Mouse (Mus musculus) olfactory bulb, adult 2 months (tissue): Measurements from ENCODE around the gene Fkbp2. TPM values are rescaled to one million over a fixed set of nuclear protein-coding genes. Genes with fewer than 3 reads are reported as not detected.

Experiments used
- H3K27ac ChIP-seq: fragments of 200-500 bp; 2 replicates; pipeline ENCODE4 v1.5.1; 2012; ENCODE audit warnings: low read depth, low read length; ENCODE audit not compliant: insufficient read depth
- H3K4me1 ChIP-seq: fragments of 200-500 bp; 2 replicates; pipeline ENCODE4 v1.6.1; 2012; ENCODE audit warnings: low read length; ENCODE audit not compliant: control insufficient read depth, insufficient read depth
- H3K4me3 ChIP-seq: fragments of 200-500 bp; 2 replicates; pipeline ENCODE4 v1.5.1; 2012; ENCODE audit warnings: mild to moderate bottlenecking, low read depth, low read length, moderate library complexity; ENCODE audit not compliant: insufficient read depth
- CTCF ChIP-seq: fragments of 200-500 bp; IDR thresholded peaks from 2 replicates; pipeline ENCODE4 v1.5.1; 2012; ENCODE audit warnings: low read depth, mild to moderate bottlenecking, low read length, moderate library complexity; ENCODE audit not compliant: insufficient read depth
- POLR2A ChIP-seq: fragments of 200-500 bp; IDR thresholded peaks from 2 replicates; pipeline ENCODE4 v1.6.1; 2012; ENCODE audit warnings: mild to moderate bottlenecking, low read depth, low read length, moderate library complexity; ENCODE audit not compliant: insufficient read depth
- WGBS: fragments of 180-500 bp; shearing (Covaris S2); methylation state at CpG from one replicate; pipeline ENCODE4 v1.1.7; 2018; 5-methylcytosine and 5-hydroxymethylcytosine counted together
- polyA plus RNA-seq: library from polyadenylated mRNA; stranded (reverse); fragments of >200 nt; gene quantifications from 2 replicates; pipeline ENCODE4 v1.2.4, GENCODE M21; 2012; ENCODE audit warnings: low replicate concordance; ENCODE audit not compliant: missing spikeins, insufficient read depth, insufficient read length

Gene Fkbp2
- polyA plus RNA-seq, 1 experiment, result not detected

- WGBS, result 87% methylated on average over 7 of the region's 7 CpGs
Measured at GRCm38 (mm10) chr19:6955424-6955823, 24.9 kb downstream of the Fkbp2 start.

GRCm38 (mm10) chr19:6954046-6954445 is 26.3 kb downstream of the Fkbp2 start:
- 53% methylated on average over 9 of the region's 9 CpGs for WGBS
- no peak overlapping the region for H3K27ac ChIP-seq
- TF ChIP-seq CTCF, result no peak
- TF ChIP-seq POLR2A, result no peak
- H3K4me3 ChIP-seq, result no peak overlapping the region
- H3K4me1 ChIP-seq, result peaks cover 10% of the 10 kb centered on the region

More at GRCm38 (mm10) chr19:6955424-6955823, 24.9 kb downstream of the Fkbp2 start:
- Histone ChIP-seq H3K27ac (no peak overlapping the region), H3K4me1 (peaks cover 10% of the 10 kb centered on the region), H3K4me3 (no peak overlapping the region)
- TF ChIP-seq CTCF (no peak), POLR2A (no peak)

- WGBS, result 13% methylated on average over 3 of the region's 3 CpGs
- TF ChIP-seq CTCF (no peak), POLR2A (no peak)
- H3K4me1 ChIP-seq, result peaks cover 10% of the 10 kb centered on the region
- peak overlapping the region; percentile 76 for H3K27ac ChIP-seq
- H3K4me3 ChIP-seq, result peak overlapping the region; percentile 62
Measured at GRCm38 (mm10) chr19:6952712-6953037, 27.6 kb downstream of the Fkbp2 start.

- Histone ChIP-seq H3K4me1 (peaks cover 10% of the 10 kb centered on the region), H3K27ac (peak overlapping the region; percentile 76), H3K4me3 (peak overlapping the region; percentile 62)
- TF ChIP-seq POLR2A, result no peak; the same call in 1 of the 2 replicates
- no peak for TF ChIP-seq CTCF
- 3% methylated on average over 31 of the region's 31 CpGs for WGBS
Measured at GRCm38 (mm10) chr19:6951994-6952711, 28.1 kb downstream of the Fkbp2 start.

- peaks cover 10% of the 10 kb centered on the region for H3K4me1 ChIP-seq
- peak overlapping the region; percentile 91 for H3K27ac ChIP-seq
- WGBS, result under 1% methylated on average over 35 of the region's 35 CpGs
- H3K4me3 ChIP-seq, result peak overlapping the region; percentile 62
- TF ChIP-seq CTCF (no peak), POLR2A (peak; percentile 33; the same call in 1 of the 2 replicates)
Measured at GRCm38 (mm10) chr19:6951381-6951968, 28.8 kb downstream of the Fkbp2 start.

- H3K4me3 ChIP-seq, result peak overlapping the region; percentile 62
- TF ChIP-seq CTCF (no peak), POLR2A (no peak; the same call in 1 of the 2 replicates)
- WGBS, result 0% methylated on average over 28 of the region's 28 CpGs
Measured at GRCm38 (mm10) chr19:6950613-6951153, 29.6 kb downstream of the Fkbp2 start.

GRCm38 (mm10) chr19:6949951-6950350 is 30.4 kb downstream of the Fkbp2 start:
- 54% methylated on average over 5 of the region's 5 CpGs for WGBS
- H3K4me3 ChIP-seq, result no peak overlapping the region
- TF ChIP-seq CTCF (no peak), POLR2A (no peak)
- peaks cover 10% of the 10 kb centered on the region for H3K4me1 ChIP-seq
- H3K27ac ChIP-seq, result no peak overlapping the region

More at GRCm38 (mm10) chr19:6950613-6951153, 29.6 kb downstream of the Fkbp2 start:
- Histone ChIP-seq H3K4me1 (peaks cover 10% of the 10 kb centered on the region), H3K27ac (peak overlapping the region; percentile 91)

- 90% methylated on average over 5 of the region's 5 CpGs for WGBS
- H3K4me3 ChIP-seq, result no peak overlapping the region
- no peak overlapping the region for H3K27ac ChIP-seq
- TF ChIP-seq POLR2A, result no peak
- TF ChIP-seq CTCF, result no peak
- peaks cover 10% of the 10 kb centered on the region for H3K4me1 ChIP-seq
Measured at GRCm38 (mm10) chr19:6949532-6949931, 30.8 kb downstream of the Fkbp2 start.

GRCm38 (mm10) chr19:6948186-6948585 is 32.1 kb downstream of the Fkbp2 start:
- H3K27ac ChIP-seq, result no peak overlapping the region
- WGBS, result 69% methylated on average over 4 of the region's 4 CpGs
- TF ChIP-seq POLR2A (no peak), CTCF (no peak)
- no peak overlapping the region for H3K4me3 ChIP-seq
- H3K4me1 ChIP-seq, result peaks cover 10% of the 10 kb centered on the region
